Mouse (Mus musculus) G1E-ER4 (cell line): Measurements from ENCODE around the gene Gm853. TPM values are rescaled to one million over a fixed set of nuclear protein-coding genes. Genes with fewer than 3 reads are reported as not detected.

Experiments
- GATA1 ChIP-seq: IDR thresholded peaks from one replicate; pipeline ENCODE4 v1.8.0; 2012; ENCODE audit warnings: low read length, inconsistent platforms
- polyA plus RNA-seq: library from polyadenylated mRNA; stranded (reverse); fragments of >175 nt; gene quantifications from 2 replicates; pipeline ENCODE4 v1.2.3, GENCODE M21; 2012

The Gm853 gene
- polyA plus RNA-seq, 1 experiment, result 0.22 TPM

DNA sequence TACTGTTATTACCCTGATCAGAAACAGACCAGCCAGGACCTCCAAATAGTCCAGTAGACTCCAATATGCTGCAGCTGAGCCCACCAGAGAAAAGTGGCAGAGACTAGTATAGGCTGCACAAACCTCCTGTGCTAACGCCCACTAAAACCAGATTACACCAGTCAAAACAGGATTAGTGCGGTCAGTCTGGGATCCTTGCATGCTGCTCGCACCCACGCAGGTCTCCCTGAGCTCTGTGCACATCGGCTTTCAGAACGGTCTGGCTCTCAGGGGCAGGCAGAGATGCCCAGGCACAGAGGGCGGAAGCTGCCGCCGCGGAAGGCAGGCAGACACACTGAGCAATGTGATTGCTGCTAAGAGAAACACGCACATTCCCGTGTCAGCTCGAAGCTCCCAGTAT, 39.2 kb downstream of the Gm853 start:
- TF ChIP-seq GATA1, result no peak

DNA sequence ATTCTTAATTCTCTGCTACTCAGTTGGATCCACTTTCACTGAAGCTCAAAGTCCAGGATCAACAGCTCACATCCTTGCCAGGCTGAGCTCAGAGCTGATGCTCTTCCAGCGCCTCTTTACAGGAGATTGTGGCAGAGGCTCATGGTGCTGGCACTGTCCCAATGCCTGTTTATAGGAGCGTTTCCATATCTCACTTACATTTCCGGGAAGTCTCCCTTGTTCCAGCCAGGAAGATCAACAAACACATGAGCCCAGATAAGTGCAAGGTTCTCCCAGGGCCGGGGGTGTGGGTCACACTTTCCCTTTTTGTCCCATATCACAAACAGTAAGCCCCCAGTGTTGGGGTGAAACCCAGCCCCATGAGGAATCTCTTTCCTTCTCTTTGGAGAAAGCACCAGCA, 40.3 kb downstream of the Gm853 start:
- TF ChIP-seq GATA1, result no peak

DNA sequence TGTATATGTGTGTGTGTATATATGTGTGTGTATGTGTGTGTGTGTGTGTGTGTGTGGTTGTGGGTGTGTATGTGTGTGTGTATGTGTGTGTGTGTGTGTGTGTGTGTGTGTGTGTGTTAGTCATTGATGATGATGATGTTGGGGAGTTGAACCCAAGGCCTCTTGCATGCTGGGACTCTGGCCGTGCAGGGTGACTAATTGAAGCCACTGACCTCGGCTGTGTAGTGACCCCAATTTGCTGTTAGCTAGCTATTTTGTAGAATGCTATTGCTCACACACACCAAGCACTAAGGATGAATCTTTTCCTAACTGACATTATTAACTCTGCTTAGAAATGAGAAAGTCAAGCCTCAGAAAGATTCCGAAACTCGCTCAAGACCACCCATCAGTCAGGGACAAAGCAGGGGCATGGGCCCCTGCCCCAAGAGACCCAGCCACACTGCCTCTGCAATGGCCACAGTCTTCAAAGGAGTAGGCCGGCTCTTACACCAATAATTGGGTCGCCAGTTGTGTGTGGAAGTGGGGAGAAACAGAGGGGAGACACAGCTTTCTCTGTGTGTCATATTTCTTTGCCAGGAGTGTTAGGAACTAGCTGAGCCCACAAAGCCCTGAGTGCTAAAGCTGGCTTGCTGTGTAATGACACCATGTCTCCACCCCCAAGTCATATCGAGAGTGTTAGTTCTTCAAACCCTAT, 41.1 kb downstream of the Gm853 start:
- TF ChIP-seq GATA1, result no peak

DNA sequence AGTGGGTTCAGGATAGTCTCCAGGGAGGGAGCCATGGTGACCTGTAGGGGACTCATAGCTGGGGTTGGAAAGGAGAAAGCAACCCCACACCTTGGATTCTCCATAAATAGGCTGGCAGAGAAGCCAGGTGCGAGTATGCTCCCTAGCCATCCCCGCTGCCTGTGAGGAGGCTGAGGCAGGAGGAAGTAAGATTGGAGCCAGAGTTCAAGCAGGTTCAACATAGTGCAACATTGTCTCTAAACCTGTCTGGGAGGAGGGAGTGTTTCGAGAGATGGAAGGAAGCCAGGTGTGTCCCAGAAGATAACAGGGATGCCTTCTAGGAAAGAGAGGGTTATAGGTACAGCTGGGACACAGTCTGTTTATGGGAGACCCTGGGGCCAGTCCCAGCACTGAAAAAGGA, 42.3 kb downstream of the Gm853 start:
- no peak for TF ChIP-seq GATA1

DNA sequence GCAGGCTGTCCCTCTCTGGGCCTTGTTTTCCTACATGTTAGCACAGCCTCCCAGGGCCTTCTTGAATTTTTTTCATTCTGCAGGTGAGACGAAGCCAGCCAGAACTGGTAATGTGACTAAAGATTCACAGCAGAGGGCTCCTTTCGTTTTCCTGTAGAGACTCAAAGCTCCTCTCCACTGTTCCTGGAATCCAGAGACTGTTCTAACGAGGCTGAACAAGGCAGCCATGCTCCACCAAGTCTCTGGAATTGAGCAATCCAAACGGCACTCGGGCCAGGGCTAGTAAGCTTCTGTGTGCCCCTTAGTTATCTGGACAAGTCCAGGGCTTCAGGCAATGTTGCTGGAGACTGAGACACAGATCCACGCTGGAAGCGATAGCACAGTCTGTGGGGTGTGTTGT, 44.7 kb downstream of the Gm853 start:
- no peak for TF ChIP-seq GATA1

DNA sequence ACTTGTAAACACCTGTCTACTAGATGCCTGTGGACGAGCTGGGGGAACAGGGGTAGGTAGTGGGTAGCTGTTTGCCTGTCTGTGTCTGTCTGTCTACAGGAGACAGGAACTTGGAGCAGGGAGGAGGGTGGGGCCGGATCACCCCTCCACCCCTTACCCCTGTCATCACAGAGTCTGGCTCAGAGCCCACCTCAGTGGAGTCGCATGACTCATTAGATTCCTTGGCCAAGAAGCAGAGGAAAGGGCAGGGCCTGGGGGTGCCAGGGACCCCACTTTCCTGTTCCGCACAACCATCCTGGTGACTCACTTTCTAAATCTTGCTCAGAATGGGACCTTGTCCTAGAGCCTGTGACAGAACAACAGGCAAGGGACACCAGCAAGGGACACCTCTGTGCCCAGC, 45.1 kb downstream of the Gm853 start:
- TF ChIP-seq GATA1, result no peak

DNA sequence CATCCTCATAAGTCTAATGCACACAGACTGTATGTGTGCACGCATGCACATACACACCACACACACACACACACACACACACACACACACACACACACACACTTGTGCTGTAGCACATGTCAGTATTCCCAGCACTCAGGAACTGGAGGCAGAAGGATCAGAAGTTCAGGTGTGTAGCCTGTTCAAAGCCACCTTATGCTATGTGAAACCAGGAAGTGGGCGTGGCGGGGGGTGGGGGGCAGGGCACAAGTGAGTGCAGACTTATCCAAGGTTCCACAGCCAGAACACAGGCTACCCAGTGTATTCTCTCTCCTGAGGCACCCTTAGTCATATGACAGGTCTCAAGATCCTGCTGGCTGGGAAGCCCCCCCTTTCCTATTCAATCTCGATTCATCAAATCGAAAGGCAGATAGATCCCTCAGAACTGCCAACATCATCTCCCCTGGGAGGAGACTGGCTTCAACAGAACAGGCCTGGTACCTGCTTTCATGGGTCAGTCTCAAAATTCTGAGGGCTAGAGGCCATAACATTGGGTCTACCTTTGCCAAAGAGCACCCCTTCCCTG, 46.0 kb downstream of the Gm853 start:
- no peak for TF ChIP-seq GATA1

DNA sequence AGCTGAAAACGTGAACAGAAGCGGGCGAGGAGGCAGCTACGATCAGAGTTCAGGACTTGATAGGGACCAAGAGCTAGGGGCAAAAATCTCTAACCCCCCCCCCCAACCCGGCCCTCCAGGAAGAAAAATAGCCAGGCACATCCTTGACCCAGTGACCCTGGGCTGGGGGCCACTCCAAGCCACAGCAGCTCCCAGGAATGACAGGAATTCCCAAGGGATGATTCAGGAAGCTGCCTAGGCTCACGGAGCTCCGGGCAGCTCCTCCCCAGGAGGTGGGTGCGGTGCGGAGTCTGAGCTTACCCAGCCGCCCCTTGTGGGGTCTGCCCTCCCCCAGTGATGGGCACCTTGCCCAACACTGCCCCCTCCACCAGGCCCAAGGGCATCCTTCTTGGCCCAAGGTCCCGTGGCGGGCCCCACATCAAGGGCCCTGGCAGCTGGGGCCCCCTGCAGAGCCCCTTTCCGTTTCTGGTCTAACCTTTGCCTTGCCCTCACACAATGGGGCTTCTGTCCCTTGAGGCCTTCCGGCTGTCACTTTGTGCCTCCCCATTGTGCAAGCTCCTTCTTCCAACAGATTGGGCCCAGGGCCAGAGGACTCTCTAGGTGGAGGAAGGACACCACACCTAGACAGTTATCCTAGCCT, 47.0 kb downstream of the Gm853 start, which contains the start of gene Tinagl1:
Gene Tinagl1 (minus strand): TSS at position 51 of the 640 bp plus-strand sequence.
- TF ChIP-seq GATA1, result no peak

DNA sequence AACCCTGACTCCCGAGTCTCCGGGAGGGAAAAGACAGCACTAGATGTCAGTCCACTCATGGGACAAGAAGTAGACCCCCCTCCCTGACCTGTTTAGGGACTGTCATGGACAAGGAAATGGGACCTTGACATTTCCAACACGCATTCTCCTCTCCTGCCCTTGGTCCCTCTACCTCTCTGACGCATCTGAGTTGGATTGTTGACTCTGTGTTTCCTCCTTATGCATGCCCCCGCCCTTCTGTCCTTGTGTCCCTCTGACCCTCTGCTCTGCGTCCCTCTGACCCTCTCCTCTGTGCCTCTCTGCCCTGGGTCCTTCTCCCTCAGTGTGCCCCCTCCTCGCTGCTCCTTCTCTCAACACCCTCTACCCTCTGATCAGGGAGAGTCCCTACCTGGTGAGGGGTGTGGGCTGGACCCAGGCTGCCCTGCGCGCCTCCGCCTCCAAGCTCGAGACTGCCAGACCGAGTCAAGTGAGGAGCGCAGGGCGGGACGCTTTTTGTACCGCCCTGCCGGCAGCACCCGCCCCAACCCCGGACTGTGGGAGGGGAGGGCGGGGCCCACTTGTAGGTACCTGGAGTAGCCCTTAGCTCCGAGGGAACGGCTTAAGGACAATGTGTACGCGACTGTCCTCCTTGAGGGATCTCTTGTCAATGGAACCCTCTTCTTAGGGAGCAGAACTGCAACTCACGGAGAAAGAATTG, 47.7 kb downstream of the Gm853 start:
- no peak for TF ChIP-seq GATA1

DNA sequence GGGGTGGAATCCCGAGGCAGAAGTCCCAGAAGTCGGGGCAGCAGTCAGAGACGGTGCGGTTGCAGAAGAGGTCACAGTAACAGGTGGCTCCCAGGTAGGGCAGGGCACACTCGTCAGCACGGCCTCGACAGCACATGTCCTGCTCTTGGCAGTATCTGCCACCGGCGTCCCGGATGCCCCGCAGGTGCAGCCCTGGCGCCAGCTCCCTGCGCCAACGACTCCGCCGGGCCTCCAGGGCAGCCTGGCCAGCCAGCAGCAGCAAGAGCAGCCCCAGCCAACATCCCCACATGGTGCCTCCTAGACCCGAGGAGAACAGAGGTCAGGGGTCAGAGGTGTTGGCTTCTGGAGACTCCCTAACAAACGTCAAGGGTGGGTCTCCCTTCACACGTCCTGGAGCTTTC, 48.3 kb downstream of the Gm853 start:
- TF ChIP-seq GATA1, result no peak

DNA sequence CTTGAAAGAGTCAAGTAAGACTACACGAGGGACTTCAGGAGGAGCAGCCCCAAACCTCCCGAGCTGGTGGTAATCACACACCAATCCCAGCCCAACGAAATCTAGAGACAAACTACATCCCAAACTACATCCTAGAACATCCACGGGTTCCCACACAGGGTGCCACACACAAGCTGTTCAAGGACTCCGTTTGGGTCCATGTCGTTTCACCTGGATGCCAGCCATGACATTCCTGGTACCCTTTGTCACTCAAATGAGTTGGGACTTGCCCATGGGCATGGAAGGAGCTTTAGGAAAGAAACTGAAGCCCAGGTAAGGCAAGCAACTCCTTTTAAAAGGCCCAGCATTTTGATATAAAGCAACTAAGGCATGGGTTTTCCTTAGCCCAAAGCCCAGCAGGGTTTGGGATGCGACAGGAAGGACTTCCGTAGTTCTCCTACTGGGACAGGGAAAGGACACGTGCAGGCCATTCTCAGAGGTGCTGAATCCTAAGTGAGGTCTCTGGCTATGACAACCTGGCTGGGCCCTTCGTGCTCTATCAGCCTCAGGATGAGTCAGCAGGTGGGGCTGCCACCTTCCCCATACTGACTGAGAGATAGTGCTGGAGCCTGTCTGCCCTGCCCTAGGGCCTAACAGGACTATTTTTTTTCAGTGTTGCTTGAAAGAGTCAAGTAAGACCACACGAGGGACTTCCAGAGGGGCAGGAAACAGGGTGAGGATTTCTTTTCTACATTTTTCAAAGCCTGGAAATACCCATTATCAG, 49.0 kb downstream of the Gm853 start:
- TF ChIP-seq GATA1, result no peak

DNA sequence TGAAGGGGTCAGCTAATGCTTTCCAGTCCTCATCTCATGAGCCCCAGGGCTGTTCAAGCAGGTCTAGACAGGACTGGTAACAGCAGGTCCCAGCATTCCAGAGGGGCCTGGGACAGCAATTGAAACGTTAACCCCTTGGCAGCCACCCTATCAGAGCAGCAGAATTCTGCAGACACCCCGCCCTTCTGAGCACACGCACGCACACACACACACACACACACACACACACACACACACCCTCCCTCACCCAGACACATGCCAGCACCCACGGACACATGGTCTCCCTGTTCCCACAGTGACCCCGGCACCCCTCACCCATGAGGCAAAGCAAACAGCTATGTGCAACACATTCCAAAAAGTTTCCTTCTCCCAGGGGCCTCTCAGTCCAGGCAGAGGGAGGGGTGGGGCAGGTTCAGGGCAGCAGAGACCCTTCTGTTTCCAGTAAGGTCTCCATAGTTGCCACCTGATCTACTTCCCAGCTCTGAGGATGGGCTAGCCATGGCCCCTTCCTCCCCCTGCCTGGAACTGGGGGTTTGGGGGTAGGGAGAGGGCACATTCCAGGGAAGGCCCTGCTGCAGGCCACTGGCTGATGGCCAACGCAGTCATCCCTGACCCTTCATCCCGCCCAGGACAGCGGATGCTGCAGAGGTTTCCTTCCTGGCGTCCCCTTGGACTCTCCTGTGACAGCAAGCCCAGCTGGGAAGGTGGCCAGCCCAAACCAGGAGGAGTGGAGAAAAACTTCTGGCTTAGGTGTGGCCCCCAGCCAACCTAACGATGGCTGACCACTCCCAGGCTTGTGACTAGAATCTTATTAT, 50.0 kb downstream of the Gm853 start:
- no peak for TF ChIP-seq GATA1

DNA sequence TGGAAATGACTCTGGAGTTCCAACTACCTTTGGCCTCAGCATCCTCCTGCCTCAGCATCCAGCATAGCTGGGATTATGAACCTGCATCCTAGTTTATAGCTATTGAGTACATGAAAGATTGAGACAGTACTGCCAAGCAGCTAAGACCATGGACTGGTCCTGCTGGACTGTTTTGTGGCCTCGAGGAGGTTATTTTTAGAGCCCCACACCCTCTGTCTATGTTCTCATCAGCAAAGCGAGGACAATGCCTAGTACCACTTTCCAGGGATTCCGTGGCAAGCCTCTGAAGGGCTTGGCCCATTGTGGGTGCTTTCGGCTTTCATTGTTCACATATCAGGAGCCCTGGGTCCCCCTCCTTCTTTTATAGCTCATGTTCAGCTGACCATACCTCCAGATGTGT, 51.8 kb downstream of the Gm853 start:
- no peak for TF ChIP-seq GATA1

DNA sequence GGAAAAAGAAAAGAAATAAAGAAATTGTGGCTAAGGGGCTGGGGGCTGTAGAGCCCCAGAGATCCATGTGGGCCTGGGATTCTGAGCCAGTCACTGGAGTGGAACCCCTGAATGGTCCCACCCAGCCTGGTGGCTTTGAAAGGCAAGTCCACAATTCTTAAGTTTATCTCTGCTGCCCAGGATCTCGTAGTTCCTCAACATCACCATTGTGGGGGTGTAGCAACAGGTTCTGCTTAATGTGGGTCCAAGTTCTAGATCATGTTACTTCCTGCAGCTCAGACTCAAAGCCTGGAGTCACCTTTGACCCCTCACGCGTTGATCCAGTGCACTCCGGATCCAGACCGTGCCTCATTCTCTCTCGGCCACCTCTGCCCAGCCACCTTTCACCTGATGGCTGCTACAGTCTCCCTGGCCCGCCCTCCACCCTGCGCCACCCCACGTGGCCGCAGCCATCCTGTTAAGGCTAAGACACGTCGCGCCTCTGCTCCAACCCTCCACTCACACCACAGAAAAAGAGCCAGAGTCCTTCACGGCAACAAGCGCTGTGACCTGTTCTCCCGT, 52.7 kb downstream of the Gm853 start:
- no peak for TF ChIP-seq GATA1
